Mouse (Mus musculus): ENCODE measurements around the gene Tmem86a. TPM values are rescaled to one million over a fixed set of nuclear protein-coding genes. Genes with fewer than 3 reads are reported as not detected.

Gene Tmem86a
- total RNA-seq, 1 experiment: 1.1 TPM

DNA sequence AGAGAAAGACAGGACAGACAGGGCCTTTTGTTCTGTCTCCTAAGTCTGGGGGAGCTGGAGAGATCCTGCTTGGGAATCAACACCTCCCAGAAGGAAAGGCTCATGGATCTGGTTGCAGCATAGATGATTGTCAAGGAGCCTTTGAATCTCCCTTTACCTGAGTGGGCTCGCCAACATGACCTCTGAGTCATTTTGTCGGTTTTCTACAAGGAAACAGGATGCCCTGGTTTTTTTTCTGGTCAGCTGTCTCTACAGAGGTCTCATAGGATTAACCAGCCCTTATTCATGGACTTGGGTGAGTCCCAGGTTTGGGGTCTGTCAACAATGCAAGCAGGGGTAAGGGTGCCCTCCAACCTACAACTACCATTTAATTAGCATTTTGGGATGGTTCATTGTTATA is 52.6 kb downstream of the Tmem86a start:
- no peak for TF ChIP-seq HCFC1 (IDR thresholded peaks at IDR 0.05; ENCODE audit: borderline replicate concordance, insufficient read depth, low read length)
- TF ChIP-seq CHD2 (IDR thresholded peaks at IDR 0.05; ENCODE audit: low read depth, low read length): no peak
- no peak for TF ChIP-seq ZC3H11A (IDR thresholded peaks at IDR 0.05; ENCODE audit: borderline replicate concordance, low read depth, low read length)
- TF ChIP-seq MAFK (IDR thresholded peaks at IDR 0.05; ENCODE audit: insufficient read depth, low read depth, low read length): no peak
- no peak for TF ChIP-seq ZNF384 (IDR thresholded peaks at IDR 0.05; ENCODE audit: low read depth, low read length)
- Histone ChIP-seq H3K9me3 (ENCODE audit: control insufficient read depth, insufficient read depth, low read depth, low read length) (no peaks in the 10 kb centered on the region), H3K27ac (ENCODE audit: insufficient read depth, low read depth, low read length, poor library complexity, severe bottlenecking) (no peak overlapping the region), H3K4me1 (ENCODE audit: control insufficient read depth in 2 of 2, insufficient read depth in 2 of 2, low read length in 2 of 2, poor library complexity in 1 of 2) (peaks cover 0 to 6% of the 10 kb centered on the region in 2 experiments; a peak in 1 of 4 replicates), H3K4me3 (ENCODE audit: insufficient read depth in 1 of 2, low read depth in 1 of 2, low read length in 2 of 2, poor library complexity in 1 of 2, severe bottlenecking in 1 of 2) (no peak overlapping the region), H3K9ac (ENCODE audit: insufficient read depth, low read depth, low read length, poor library complexity, severe bottlenecking) (no peak overlapping the region), H3K36me3 (ENCODE audit: control insufficient read depth, insufficient read depth, low read length, poor library complexity, severe bottlenecking) (no peaks in the 10 kb centered on the region)
- no peak for DNase-seq (ENCODE audit: low read depth, low spot score)
- in situ Hi-C loops (cut with MboI; ENCODE audit: low sequenced_read_pairs in 2 of 2, unreplicated experiment in 2 of 2): no loop called here

DNA sequence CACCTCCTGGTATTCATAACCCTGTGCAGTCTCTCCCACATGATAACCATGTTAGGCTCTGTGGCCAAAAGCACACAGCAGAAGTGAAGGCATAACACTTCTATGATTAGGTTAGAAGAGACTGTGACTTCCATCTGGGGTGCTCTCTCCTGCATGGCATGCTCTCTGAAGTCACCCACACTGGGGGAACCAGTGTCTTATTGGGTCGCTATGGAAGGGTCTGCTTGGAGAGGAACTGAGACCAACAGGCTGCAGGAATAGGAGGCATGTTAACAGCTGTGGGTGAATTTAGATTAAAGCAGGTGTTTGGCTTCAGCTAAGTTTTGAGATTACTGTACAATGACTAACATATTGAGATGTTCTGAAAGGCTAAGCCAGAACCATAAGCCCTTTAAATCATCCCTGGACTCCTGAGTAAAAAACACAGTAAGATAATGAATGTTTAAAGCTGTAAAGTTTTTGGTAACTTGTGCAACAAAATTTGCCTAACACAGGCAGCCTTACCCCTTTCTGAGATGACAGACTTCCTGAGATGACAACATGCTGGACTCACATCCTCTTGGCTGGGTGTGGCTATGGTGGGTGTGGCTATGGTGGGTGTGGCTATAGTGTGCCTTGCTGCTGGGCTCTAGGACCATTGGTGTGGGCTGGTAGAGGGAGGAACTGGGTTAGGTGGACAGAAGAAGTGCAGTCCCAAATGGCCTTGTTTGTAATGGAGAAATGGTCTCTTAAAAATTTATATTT is 53.4 kb downstream of the Tmem86a start:
- Histone ChIP-seq H3K9me3 (ENCODE audit: control insufficient read depth, insufficient read depth, low read depth, low read length) (no peaks in the 10 kb centered on the region), H3K36me3 (ENCODE audit: control insufficient read depth, insufficient read depth, low read length, poor library complexity, severe bottlenecking) (no peaks in the 10 kb centered on the region), H3K4me3 (ENCODE audit: insufficient read depth in 1 of 2, low read depth in 1 of 2, low read length in 2 of 2, poor library complexity in 1 of 2, severe bottlenecking in 1 of 2) (no peak overlapping the region), H3K4me1 (ENCODE audit: control insufficient read depth in 2 of 2, insufficient read depth in 2 of 2, low read length in 2 of 2, poor library complexity in 1 of 2) (no peaks in the 10 kb centered on the region), H3K27ac (ENCODE audit: insufficient read depth, low read depth, low read length, poor library complexity, severe bottlenecking) (no peak overlapping the region), H3K9ac (ENCODE audit: insufficient read depth, low read depth, low read length, poor library complexity, severe bottlenecking) (no peak overlapping the region)
- TF ChIP-seq ZC3H11A (IDR thresholded peaks at IDR 0.05; ENCODE audit: borderline replicate concordance, low read depth, low read length): no peak
- TF ChIP-seq HCFC1 (IDR thresholded peaks at IDR 0.05; ENCODE audit: borderline replicate concordance, insufficient read depth, low read length): no peak
- TF ChIP-seq CHD2 (IDR thresholded peaks at IDR 0.05; ENCODE audit: low read depth, low read length): no peak
- TF ChIP-seq MAFK (IDR thresholded peaks at IDR 0.05; ENCODE audit: insufficient read depth, low read depth, low read length): no peak
- TF ChIP-seq ZNF384 (IDR thresholded peaks at IDR 0.05; ENCODE audit: low read depth, low read length): no peak
- in situ Hi-C loops (cut with MboI; ENCODE audit: low sequenced_read_pairs in 2 of 2, unreplicated experiment in 2 of 2): no loop called here
- DNase-seq (ENCODE audit: low read depth, low spot score): no peak

Other genes with a start within 250 kb of the Tmem86a start
- 621 and 827 TPM in 2 replicates for gene Ldha, start 209.1 kb upstream of the Tmem86a start, total RNA-seq (2012; rRNA removed)
- gene Ldhc, start 189.4 kb upstream of the Tmem86a start, total RNA-seq (2012; rRNA removed): 3.4 and 3.9 TPM in 2 replicates
- 44.9 and 54.3 TPM in 2 replicates for gene Tsg101, start 130.6 kb upstream of the Tmem86a start, total RNA-seq (2012; rRNA removed)
- gene Uevld, start 92.1 kb upstream of the Tmem86a start, total RNA-seq (2012; rRNA removed): 6.6 and 10.3 TPM in 2 replicates
- not detected in 2 replicates for gene Gm9999, start 67.0 kb upstream of the Tmem86a start, total RNA-seq (2012; rRNA removed)
- 7.1 and 10.6 TPM in 2 replicates for gene Spty2d1, start 42.2 kb upstream of the Tmem86a start, total RNA-seq (2012; rRNA removed)
- gene Ptpn5, start 83.1 kb downstream of the Tmem86a start, total RNA-seq (2012; rRNA removed): 0.32 and 0.36 TPM in 2 replicates
- not detected in 2 replicates for gene Mrgpra6, start 154.3 kb downstream of the Tmem86a start, total RNA-seq (2012; rRNA removed)
- not detected in 2 replicates for gene Mrgpra9, start 202.2 kb downstream of the Tmem86a start, total RNA-seq (2012; rRNA removed)